Mouse (Mus musculus) G1E (cell line): ENCODE data around the gene E130218I03Rik. TPM values are rescaled to one million over a fixed set of nuclear protein-coding genes. Genes with fewer than 3 reads are reported as not detected.
A peak's percentile ranks its signal among the peaks of the same experiment; 100 is the strongest.

Source experiments
- ATAC-seq: 2 replicates; pipeline ENCODE4 v1.8.0; 2016; ENCODE audit warnings: mild to moderate bottlenecking; ENCODE audit not compliant: insufficient number of reproducible peaks, poor library complexity, low FRiP score, severe bottlenecking; ENCODE audit errors: extremely low read depth
- DNase-seq: peaks from one replicate; pipeline ENCODE4 v3.0.0; 2012; ENCODE audit warnings: low spot score
- H3K27me3 ChIP-seq: 2 replicates; pipeline ENCODE4 v1.6.1; 2012; ENCODE audit warnings: mild to moderate bottlenecking, low read length, inconsistent platforms; ENCODE audit not compliant: insufficient read depth
- H3K36me3 ChIP-seq: replicated peaks from 2 replicates; pipeline ENCODE3; 2012; ENCODE audit warnings: mild to moderate bottlenecking, inconsistent platforms
- H3K4me1 ChIP-seq: 2 replicates; pipeline ENCODE4 v1.6.1; 2012; ENCODE audit warnings: low read depth, low read length, inconsistent platforms, mixed read lengths; ENCODE audit not compliant: insufficient read depth
- H3K4me3 ChIP-seq: 2 replicates; pipeline ENCODE4 v1.5.1; 2012; ENCODE audit warnings: low read depth, mild to moderate bottlenecking, inconsistent platforms, low read length, moderate library complexity, mixed read lengths
- H3K9me3 ChIP-seq: replicated peaks from 2 replicates; pipeline ENCODE4 v1.6.1; 2012; ENCODE audit warnings: inconsistent platforms
- CTCF ChIP-seq: IDR thresholded peaks from 2 replicates; pipeline ENCODE4 v1.5.1; 2012; ENCODE audit warnings: low read depth, low read length, inconsistent platforms, mixed read lengths
- GATA1 ChIP-seq: IDR thresholded peaks from 2 replicates; pipeline ENCODE4 v1.6.1; 2012; ENCODE audit warnings: borderline replicate concordance, low read length, inconsistent platforms, mixed read lengths
- GATA2 ChIP-seq: IDR thresholded peaks from 2 replicates; pipeline ENCODE4 v1.6.1; 2012; ENCODE audit warnings: low read depth, low read length, inconsistent platforms, borderline replicate concordance
- POLR2AphosphoS5 ChIP-seq: IDR thresholded peaks from 2 replicates; pipeline ENCODE4 v1.6.1; 2012; ENCODE audit warnings: low read depth, low read length, inconsistent platforms; ENCODE audit not compliant: insufficient replicate concordance
- TAL1 ChIP-seq: conservative IDR thresholded peaks from 2 replicates; pipeline ENCODE4 v1.6.1; 2012; ENCODE audit warnings: low read depth, low read length, inconsistent platforms, mixed read lengths
- polyA plus RNA-seq: library from polyadenylated mRNA; stranded (reverse); fragments of >175 nt; gene quantifications from 2 replicates; pipeline ENCODE4 v1.2.3, GENCODE M21; 2012
- total RNA-seq, 2 experiments: library from RNA; stranded (forward) in 1 of 2; stranded (reverse) in 1 of 2; fragments of 200-1000 nt in 1 of 2; fragments of >200 nt in 1 of 2; fragmentation: Nextera tagmentation in 1 of 2; gene quantifications; 2 replicates each; pipeline ENCODE4 v1.2.3; 2014 to 2017

Gene E130218I03Rik
- total and polyA plus RNA-seq, 3 experiments = 0.11 to 0.16 TPM; not detected in 1

- Histone ChIP-seq H3K4me3 (peak overlapping the region; percentile 98), H3K36me3 (peaks cover 43% of the 10 kb centered on the region), H3K27me3 (no peaks in the 10 kb centered on the region), H3K4me1 (peaks cover 39% of the 10 kb centered on the region), H3K9me3 (no peaks in the 10 kb centered on the region)
- TF ChIP-seq TAL1 = no peak
- DNase-seq (peak; percentile 22), ATAC-seq (no peak)
These were observed 43.0 kb downstream of the E130218I03Rik start for GRCm38 (mm10) chr4:134286226-134287167.

- Histone ChIP-seq H3K4me1 (peaks cover 41% of the 10 kb centered on the region), H3K27me3 (no peaks in the 10 kb centered on the region), H3K4me3 (peak overlapping the region; percentile 98), H3K9me3 (no peaks in the 10 kb centered on the region), H3K36me3 (peaks cover 36% of the 10 kb centered on the region)
- no peak for TF ChIP-seq CTCF
- peak; percentile 85 for DNase-seq
- peak; percentile 61 for ATAC-seq
These were observed 43.7 kb downstream of the E130218I03Rik start for GRCm38 (mm10) chr4:134287168-134287564.

- Histone ChIP-seq H3K9me3 (no peaks in the 10 kb centered on the region), H3K36me3 (peaks cover 32% of the 10 kb centered on the region), H3K4me1 (peaks cover 43% of the 10 kb centered on the region), H3K27me3 (peaks cover under 1% of the 10 kb centered on the region; the same call in 1 of the 2 replicates), H3K4me3 (peak within 1 kb of the TSS; percentile 98)
- no peak for TF ChIP-seq GATA2
- no peak for TF ChIP-seq TAL1
- no peak for TF ChIP-seq GATA1
- TF ChIP-seq CTCF = no peak
- no peak; the same call in 1 of the 2 replicates for TF ChIP-seq POLR2AphosphoS5
- ATAC-seq (peak; percentile 68), DNase-seq (peak; percentile 83)
These were observed 44.1 kb downstream of the E130218I03Rik start, which contains the start of gene Pdik1l for GRCm38 (mm10) chr4:134287575-134288025. TSS of gene Pdik1l (minus strand) at chr4:134287895.

- Histone ChIP-seq H3K4me3 (peak overlapping the region; percentile 98), H3K36me3 (peaks cover 22% of the 10 kb centered on the region), H3K9me3 (no peaks in the 10 kb centered on the region), H3K27me3 (peaks cover 10% of the 10 kb centered on the region), H3K4me1 (peaks cover 45% of the 10 kb centered on the region)
- no peak for TF ChIP-seq GATA2
- no peak for TF ChIP-seq CTCF
- TF ChIP-seq TAL1 = no peak
- no peak for TF ChIP-seq GATA1
- no peak for TF ChIP-seq POLR2AphosphoS5
- DNase-seq (no peak), ATAC-seq (no peak)
These were observed 45.2 kb downstream of the E130218I03Rik start for GRCm38 (mm10) chr4:134288397-134289256.

- Histone ChIP-seq H3K9me3 (peaks cover 3% of the 10 kb centered on the region; the same call in 1 of the 2 replicates), H3K4me1 (peaks cover 24% of the 10 kb centered on the region), H3K4me3 (no peak overlapping the region), H3K27me3 (peaks cover 18% of the 10 kb centered on the region), H3K36me3 (peaks cover 5% of the 10 kb centered on the region)
- ATAC-seq = no peak
- no peak for DNase-seq
- peak; percentile 71; the same call in 1 of the 2 replicates for TF ChIP-seq CTCF
- no peak for TF ChIP-seq GATA1
These were observed 48.6 kb downstream of the E130218I03Rik start for GRCm38 (mm10) chr4:134292067-134292466.

- TF ChIP-seq TAL1 (no peak), CTCF (no peak), GATA2 (no peak), GATA1 (no peak), POLR2AphosphoS5 (no peak)
- DNase-seq = no peak
- Histone ChIP-seq H3K9me3 (peaks cover 3% of the 10 kb centered on the region; the same call in 1 of the 2 replicates), H3K4me3 (no peak overlapping the region), H3K4me1 (peaks cover 22% of the 10 kb centered on the region), H3K27me3 (peaks cover 18% of the 10 kb centered on the region), H3K36me3 (peaks cover 5% of the 10 kb centered on the region)
- ATAC-seq = no peak
These were observed 49.7 kb downstream of the E130218I03Rik start for GRCm38 (mm10) chr4:134293061-134293691.
